Mouse (Mus musculus) R1 (cell line): ENCODE measurements around the gene Sgms1.

Experiments used
- DNase-seq: peaks from one replicate; pipeline ENCODE4 v3.0.0-alpha.2; 2018; ENCODE audit warnings: low read depth, low spot score

Sgms1 gene

GRCm38 (mm10) chr19:32180756-32181674, 208.5 kb downstream of the Sgms1 start:
- no peak for DNase-seq

DNA sequence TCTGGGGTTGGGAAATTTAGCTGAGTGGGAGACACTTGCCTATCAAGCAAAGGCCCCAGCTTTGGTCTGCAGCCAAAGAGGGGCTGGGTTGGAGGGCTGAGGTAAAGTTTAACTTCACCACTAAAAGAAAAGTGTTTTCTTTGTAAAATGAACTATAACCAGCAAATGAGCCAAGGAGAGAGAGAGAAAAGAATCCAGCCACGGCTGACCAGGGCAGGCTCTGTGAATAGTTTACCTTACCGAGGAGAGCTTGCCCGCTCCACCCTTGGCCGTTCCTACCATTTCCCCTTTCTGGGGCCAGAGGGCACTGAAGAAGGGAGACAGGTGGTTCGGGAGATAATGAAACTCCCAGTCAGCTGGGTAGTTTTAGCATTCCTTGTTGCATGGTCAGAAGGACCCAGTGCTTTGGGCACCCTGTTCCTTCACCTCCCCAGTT, 209.5 kb downstream of the Sgms1 start:
- no peak for DNase-seq

DNA sequence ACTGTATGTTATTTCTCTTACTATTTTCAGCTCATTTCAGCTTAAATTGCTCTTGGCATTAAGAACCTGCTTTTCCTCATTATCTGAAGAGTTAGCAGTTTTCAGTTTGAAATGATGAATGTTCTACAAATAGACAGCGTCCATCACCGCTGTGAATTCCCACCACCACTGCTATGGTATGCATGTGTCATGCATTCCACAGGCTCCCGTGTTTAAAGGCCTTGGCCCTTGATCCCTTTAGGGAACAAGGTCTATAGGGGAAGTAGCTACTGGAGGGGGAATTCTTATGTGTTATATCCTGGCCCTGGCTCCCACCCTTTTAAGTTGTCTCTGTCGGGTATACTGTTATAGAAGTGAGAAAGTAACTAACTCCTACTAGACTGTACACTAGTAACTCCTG, 210.0 kb downstream of the Sgms1 start:
- peak; percentile 43 for DNase-seq

- no peak for DNase-seq
Observed at GRCm38 (mm10) chr19:32178161-32178560, 211.4 kb downstream of the Sgms1 start.

GRCm38 (mm10) chr19:32176458-32176857, 213.1 kb downstream of the Sgms1 start:
- no peak for DNase-seq

DNA sequence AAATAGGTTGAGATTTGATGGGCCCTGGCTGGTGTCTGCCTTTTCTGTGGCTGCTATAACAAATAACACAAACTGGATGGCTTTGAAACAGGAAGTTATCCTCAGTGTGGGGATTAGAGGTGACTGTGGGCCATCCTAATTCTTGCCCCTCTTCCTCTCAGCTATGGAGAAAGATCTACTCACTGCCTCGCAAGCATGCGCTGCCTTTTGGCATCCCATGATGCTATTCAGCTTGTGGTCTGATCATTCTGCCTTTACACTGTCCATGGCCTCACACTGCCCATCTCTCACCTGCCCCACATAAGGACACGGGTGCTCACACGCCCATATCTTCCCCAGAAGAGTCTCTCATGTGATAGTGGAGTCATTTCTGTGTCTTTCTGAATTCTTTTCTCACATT, 213.5 kb downstream of the Sgms1 start:
- DNase-seq = no peak

DNA sequence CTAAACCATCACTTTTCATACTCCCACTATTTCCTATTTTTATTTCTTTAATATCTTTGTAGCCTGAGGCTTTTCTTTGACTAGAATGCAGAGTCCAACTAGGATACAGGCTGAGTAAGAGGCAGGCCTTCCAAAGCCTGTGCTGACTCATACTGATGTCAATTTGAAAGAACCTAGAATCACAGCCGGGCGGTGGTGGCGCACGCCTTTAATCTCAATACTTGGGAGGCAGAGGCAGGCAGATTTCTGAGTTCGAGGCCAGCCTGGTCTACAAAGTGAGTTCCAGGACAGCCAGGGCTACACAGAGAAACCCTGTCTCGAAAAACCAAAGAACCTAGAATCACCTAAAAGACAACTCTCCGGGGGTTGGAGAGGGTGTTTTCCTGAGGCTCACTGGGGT, 214.5 kb downstream of the Sgms1 start:
- DNase-seq = no peak

- DNase-seq = no peak
Observed at GRCm38 (mm10) chr19:32174561-32174960, 215.0 kb downstream of the Sgms1 start.

DNA sequence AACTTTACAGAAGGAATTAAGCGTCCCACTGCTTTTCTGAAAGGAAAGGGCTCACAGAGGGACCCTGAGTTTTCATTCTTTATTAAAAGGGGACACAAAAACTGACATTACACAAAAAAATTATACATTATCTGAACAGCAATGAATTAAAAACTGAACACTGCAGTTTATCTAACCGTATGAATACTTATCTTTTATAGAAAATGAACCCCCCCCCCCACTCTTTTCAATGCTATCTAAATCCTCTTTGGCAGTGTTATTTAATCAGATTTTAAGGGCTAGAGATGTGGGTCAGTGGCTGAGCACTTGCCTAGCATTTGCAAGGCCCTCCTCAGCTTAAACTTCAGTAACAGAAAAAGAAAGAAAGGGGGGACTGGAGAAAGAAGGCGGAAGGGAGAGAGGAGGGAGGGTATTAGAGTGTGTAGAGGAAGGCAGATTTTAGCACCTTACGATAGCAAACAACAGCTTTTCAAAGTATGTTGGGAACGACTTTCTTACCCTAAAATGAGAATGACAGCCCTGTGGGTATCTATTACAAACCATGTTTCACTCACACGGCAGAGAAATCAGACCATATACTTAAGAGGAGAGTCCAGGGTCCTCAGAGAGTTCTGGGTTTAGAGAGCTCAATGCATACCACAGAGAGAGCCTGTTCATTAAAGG, 215.9 kb downstream of the Sgms1 start:
- DNase-seq = no peak

GRCm38 (mm10) chr19:32172511-32172981, 217.0 kb downstream of the Sgms1 start:
- DNase-seq = peak; percentile 94

DNA sequence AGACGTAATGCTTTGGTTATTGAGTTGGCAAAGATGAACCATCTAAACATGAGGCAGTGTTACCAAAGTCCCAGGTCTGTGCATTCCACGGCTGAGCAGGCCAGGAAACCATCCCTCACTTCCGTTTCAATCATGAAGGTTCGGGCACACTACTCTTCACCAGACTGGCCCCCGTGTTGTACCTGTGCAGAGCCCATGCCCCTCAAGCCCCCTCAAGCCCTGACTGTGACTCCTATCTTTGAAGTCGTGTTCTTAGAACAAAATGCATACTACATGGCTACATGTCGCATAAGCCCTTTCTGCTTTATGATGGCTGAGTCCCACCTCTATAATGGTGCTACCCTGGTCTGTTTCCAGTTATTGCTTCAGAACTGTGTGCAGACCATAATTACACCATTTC, 217.5 kb downstream of the Sgms1 start:
- DNase-seq = no peak

DNA sequence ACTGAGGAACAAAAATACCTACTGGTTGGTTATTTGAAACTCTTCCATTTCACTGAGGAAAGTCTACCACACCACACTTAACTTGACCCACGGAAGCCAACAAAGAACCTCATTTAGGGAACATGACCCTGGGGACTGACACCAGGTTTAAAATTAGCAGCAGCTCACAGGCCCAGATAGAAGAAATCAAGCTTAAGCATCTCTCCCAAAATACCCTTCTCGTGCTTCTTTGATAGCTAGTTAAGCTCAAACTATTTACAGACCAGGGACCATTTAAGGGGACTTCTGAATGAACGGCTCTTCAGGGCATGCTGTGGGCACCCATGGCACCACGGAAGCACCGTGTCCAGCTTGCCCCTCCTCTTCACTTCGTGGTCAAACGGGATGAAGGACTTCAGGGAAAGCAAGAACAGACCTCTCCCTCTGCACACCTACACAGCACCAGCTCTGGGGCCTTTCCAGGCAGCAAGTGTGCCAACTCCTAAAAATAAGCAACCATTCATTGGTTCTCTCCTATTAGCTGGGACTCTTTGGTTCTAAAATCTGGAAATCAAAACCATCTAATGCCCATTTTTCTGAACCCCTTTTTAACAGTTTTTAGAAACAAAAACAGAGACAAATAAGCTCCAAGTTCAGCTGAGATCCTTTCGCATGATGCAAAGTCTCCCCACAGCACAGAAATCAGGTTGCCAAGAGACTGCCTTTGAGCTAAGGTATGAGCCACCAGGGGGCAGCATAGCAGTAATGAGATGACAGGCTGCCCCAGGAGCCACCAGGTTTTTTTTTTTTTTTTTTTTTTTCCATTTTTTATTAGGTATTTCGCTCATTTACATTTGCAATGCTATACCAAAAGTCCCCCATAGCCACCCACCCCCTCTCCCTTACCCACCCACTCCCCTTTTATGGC, 219.6 kb downstream of the Sgms1 start:
- DNase-seq = peak; percentile 78

DNA sequence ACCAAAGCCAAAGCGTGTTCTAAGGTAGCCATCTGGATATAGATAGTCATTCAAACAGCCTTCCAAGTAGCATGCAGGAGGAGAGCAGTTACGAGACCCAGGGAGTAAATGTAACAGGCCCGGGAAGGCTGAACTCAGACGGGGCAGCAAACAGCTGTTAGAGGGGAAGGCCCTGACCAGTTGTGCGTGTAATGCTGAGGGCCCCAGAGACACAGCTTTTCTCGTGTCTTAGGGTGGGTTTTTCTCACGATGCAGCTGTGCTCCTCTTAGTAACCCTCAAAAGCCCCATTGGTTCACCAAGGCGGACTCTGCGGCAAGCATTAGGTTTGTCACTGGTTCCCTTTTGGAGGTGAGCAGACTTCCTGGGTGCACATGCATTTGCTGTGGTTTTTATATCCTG, 221.5 kb downstream of the Sgms1 start:
- DNase-seq = no peak

DNA sequence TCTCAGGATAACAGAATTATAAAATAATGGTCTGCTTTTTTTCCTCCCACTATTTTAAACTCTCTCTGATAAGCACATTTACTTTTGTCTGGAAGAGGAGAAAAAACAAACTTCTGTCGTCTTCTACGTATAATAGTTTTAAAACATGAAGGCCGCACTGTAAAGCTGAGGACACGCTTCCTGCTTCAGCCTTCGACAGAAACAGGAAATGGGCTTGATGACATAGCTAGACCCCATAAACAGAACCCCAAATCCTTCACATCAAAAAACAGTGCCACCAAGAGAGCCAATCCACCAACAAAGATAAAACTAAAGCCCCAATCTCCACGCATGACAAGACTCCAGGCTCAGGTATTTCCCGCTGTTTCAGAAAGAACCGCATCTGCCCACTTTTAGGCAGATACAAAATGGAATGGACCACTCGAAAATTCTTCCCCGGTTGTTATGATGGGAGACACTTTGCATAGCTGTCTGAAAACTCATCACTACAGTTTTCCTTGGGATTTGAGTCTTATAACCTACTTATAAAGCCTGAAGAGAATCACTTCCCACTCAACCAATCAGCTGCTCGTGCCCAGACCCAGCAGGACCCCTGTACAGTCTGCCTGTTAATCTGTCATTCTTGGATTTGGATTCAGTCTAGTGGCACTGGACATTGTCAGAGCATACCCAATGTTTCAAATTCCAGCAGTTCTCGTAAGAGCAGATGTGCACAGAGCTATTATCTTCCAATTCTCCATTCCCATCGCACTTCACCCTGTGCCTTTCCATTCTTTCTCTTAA, 222.5 kb downstream of the Sgms1 start:
- no peak for DNase-seq

DNA sequence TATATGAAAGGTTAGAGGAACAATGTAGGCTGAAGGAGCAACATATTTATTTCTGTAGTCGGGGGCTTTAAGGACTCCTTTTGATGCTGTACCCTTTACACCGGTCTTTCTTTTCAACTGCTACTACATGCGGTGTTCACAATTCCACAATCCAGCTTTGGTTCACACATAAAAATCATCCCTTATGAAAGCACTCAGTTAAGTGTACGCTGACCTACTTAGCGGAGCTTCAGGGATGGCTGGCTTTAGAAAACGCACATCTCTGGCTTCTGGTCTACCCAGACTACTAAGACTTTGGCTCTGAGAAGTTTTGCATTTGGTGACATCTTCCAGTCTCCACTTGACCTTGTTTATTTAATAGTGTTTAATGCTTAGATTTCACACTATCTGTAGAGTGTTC, 223.8 kb downstream of the Sgms1 start:
- no peak for DNase-seq

GRCm38 (mm10) chr19:32164128-32164527, 225.4 kb downstream of the Sgms1 start:
- no peak for DNase-seq

DNA sequence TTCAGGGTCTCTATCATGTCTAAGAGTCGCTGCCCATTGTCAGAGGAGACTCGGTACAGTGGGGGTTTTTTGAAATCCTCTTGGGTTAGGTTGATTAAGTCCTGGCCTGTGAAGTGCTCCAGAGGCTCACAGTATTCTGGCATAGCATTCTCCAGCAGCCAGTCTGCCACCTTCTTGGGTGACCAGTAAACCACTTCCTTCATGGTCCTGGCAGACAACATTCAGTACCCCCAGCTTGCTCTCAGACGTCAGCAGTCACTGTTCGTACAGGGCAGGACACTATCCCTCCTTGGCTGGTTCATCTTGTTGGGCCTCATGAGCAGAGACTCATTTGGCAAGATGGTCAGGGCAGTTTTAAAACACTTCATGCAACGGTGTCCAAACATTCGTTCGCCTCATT, 229.6 kb downstream of the Sgms1 start:
- no peak for DNase-seq

GRCm38 (mm10) chr19:32159168-32159567, 230.3 kb downstream of the Sgms1 start:
- DNase-seq = no peak

DNA sequence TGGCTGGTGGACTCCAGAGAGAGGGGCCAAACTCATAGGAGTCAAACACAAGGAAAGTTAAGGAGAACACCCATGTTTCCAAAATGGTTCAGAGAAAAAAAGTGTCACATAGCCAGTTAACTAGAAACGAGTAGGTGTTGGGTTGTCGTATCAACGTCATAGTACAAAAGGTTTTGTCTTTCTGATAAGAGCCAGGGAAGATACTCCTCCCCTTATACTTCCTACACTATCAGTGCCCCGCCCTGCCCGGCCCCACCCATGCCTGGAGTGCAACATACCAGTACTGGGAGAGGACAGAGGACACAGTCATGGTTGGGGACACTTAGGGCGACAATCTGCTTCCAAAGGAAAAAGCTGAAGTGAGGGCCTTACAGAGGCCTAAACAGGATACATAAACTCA, 232.5 kb downstream of the Sgms1 start:
- no peak for DNase-seq

GRCm38 (mm10) chr19:32152529-32152928, 237.0 kb downstream of the Sgms1 start:
- peak; percentile 56 for DNase-seq

GRCm38 (mm10) chr19:32148710-32149109, 240.8 kb downstream of the Sgms1 start:
- no peak for DNase-seq
